Mouse (Mus musculus) mammary gland, adult 2 months (tissue): Measurements from ENCODE around the gene Ankub1. TPM values are rescaled to one million over a fixed set of nuclear protein-coding genes. Genes with fewer than 3 reads are reported as not detected.

ENCODE experiments used
- polyA plus RNA-seq: library from polyadenylated mRNA; depleted of rRNA; stranded (reverse); fragments of >200 nt; gene quantifications from 2 replicates; pipeline ENCODE4 v1.2.3, GENCODE M21; 2012; ENCODE audit warnings: low replicate concordance; rRNA removed

The Ankub1 gene
- 0.10 TPM in 1 of 2 replicates, not detected in the other for polyA plus RNA-seq

GRCm38 (mm10) chr3:57692719-57693118, at the start of gene Ankub1:
Gene Ankub1, minus strand, starts transcription at chr3:57692799.

GRCm38 (mm10) chr3:57735511-57736370, 43.1 kb upstream of the Ankub1 start, which contains the start of gene Rnf13:
Gene Rnf13, plus strand, starts transcription at chr3:57736062.

GRCm38 (mm10) chr3:57651231-57651864, 41.3 kb downstream of the Ankub1 start, which contains the start of gene Commd2:
Gene Commd2, minus strand, starts transcription at chr3:57651715.

Other genes with a start within 250 kb of the Ankub1 start
- 33.2 and 42.8 TPM in 2 replicates for gene Wwtr1, start 116.9 kb downstream of the Ankub1 start, polyA plus RNA-seq
- gene Commd2, start 41.1 kb downstream of the Ankub1 start, polyA plus RNA-seq, result 11.9 and 24.3 TPM in 2 replicates
- 28.5 and 78.4 TPM in 2 replicates for gene Rnf13, start 43.3 kb upstream of the Ankub1 start, polyA plus RNA-seq
- gene Pfn2, start 155.3 kb upstream of the Ankub1 start, polyA plus RNA-seq, result 5.8 and 30.8 TPM in 2 replicates